Mouse (Mus musculus) liver, postnatal 0 days (tissue): ENCODE measurements around the gene Fam117a. TPM values are rescaled to one million over a fixed set of nuclear protein-coding genes. Genes with fewer than 3 reads are reported as not detected.

Experiments used
- ATAC-seq: fragments of 200-750 bp; cut with Nextera tagmentation; 2 replicates; pipeline ENCODE4 v1.8.0; 2017; ENCODE audit warnings: mild to moderate bottlenecking, moderate library complexity
- DNase-seq: peaks from one replicate; pipeline ENCODE4 v3.0.0-alpha.2; 2016
- H3K27ac ChIP-seq: fragments of 300-500 bp; sonication (generic); 2 replicates; pipeline ENCODE4 v1.5.1; 2014; ENCODE audit warnings: antibody characterized with exemption, moderate library complexity, mild to moderate bottlenecking, low read depth
- H3K27me3 ChIP-seq: fragments of 300-500 bp; sonication (generic); 2 replicates; pipeline ENCODE4 v1.6.1; 2014; ENCODE audit warnings: low read length, control low read depth, mixed read lengths; ENCODE audit not compliant: insufficient read depth
- H3K36me3 ChIP-seq: fragments of 300-500 bp; sonication (generic); replicated peaks from 2 replicates; pipeline ENCODE4 v1.6.1; 2014; ENCODE audit warnings: mild to moderate bottlenecking, control low read depth, low read length, moderate library complexity, mixed read lengths; ENCODE audit not compliant: insufficient read depth
- H3K4me1 ChIP-seq: fragments of 300-500 bp; sonication (generic); 2 replicates; pipeline ENCODE4 v1.6.1; 2014; ENCODE audit warnings: antibody characterized with exemption, mild to moderate bottlenecking, control low read depth; ENCODE audit not compliant: insufficient read depth
- H3K4me2 ChIP-seq: fragments of 300-500 bp; sonication (generic); 2 replicates; pipeline ENCODE4 v1.6.1; 2014; ENCODE audit warnings: low read depth, mild to moderate bottlenecking, low read length, moderate library complexity, mixed read lengths
- H3K4me3 ChIP-seq: fragments of 300-500 bp; sonication (generic); 2 replicates; pipeline ENCODE4 v1.5.1; 2014; ENCODE audit warnings: low read depth, low read length
- H3K9ac ChIP-seq: fragments of 300-500 bp; sonication (generic); replicated peaks from 2 replicates; pipeline ENCODE4 v1.6.1; 2014; ENCODE audit warnings: mild to moderate bottlenecking, moderate library complexity
- H3K9me3 ChIP-seq: fragments of 300-500 bp; sonication (generic); 2 replicates; pipeline ENCODE4 v1.6.1; 2016; ENCODE audit warnings: mild to moderate bottlenecking, control low read depth, low read length, mixed read lengths
- CTCF ChIP-seq: sonication (generic); IDR thresholded peaks from 2 replicates; pipeline ENCODE4 v1.5.1; 2016; ENCODE audit warnings: antibody characterized with exemption, low read depth
- EP300 ChIP-seq: IDR thresholded peaks from 2 replicates; pipeline ENCODE4 v1.6.1; 2016; ENCODE audit warnings: antibody characterized with exemption, low read depth, mild to moderate bottlenecking
- WGBS: fragments of 180-500 bp; shearing (Covaris S2); extraction: QIAGEN DNeasy Blood & Tissue Kit; methylation state at CpG from one replicate; pipeline ENCODE4 v1.1.7; 2014; ENCODE audit not compliant: insufficient replicate concordance; 5-methylcytosine and 5-hydroxymethylcytosine counted together
- polyA plus RNA-seq: library from polyadenylated mRNA; unstranded; fragments of >200 nt; fragmentation: Nextera tagmentation; extraction: Ambion mirVana; gene quantifications from 2 replicates; pipeline ENCODE4 v1.2.1, GENCODE M21; 2015

The Fam117a gene
- polyA plus RNA-seq, 1 experiment from 2014 or later: 60.1 TPM

DNA sequence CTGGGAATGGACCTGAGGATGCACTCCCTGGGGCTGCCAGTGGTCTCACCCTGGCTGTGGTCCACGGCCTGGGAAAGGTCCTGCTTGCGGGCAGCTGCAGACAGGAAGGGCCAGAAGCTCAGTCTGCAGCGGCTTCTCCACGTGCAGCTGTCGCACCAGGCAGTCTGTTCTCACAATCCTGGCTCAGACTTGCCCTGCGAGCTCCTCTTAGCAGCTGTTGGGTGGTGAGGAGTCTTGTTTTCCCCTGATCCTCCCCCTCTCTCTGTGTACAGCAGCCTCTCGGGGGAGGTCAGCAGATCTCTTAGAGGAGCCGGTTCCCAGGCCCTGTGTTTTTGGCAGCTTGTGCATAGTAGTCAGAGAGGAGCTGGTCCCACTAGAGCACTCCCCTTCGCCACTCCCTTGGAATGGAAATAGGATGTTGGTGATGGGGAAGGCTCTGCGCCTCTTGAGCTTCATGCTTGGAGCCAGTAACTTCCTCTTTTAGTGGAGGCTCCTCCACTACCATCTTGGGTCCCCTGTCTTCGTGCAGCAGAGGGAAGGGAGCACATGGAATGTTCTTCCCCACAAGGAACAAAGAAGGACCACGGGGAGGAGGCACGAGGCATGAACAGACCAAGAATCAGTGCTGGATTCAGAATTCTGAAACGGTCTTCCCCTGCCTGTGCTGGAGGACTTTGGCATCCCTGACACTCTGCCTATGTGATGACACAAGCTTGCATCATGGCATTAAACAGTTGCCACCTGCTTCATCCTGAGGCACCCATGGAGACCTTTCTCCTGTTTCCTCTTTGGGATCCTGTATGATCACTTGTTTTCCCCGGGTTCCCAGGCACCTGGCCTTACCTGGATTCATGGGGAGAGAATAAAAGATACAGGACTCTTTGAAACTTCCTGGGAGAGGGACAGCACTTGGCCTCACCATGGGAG lies 33.4 kb downstream of the Fam117a start:
- ATAC-seq (no peak), DNase-seq (no peak)
- TF ChIP-seq EP300 (no peak), CTCF (no peak)
- peaks cover 22% of the 10 kb centered on the region for H3K4me1 ChIP-seq
- H3K9me3 ChIP-seq: no peaks in the 10 kb centered on the region
- H3K36me3 ChIP-seq: peaks cover 92% of the 10 kb centered on the region
- no peaks in the 10 kb centered on the region for H3K27me3 ChIP-seq
- WGBS: 70% methylated on average over 15 of the region's 15 CpGs
- H3K9ac ChIP-seq: no peak overlapping the region
- no peak overlapping the region for H3K4me2 ChIP-seq
- H3K4me3 ChIP-seq: no peak overlapping the region
- H3K27ac ChIP-seq: peak overlapping the region; percentile 34; the same call in 1 of the 2 replicates

GRCm38 (mm10) chr11:95371182-95371581 lies 34.4 kb downstream of the Fam117a start:
- ATAC-seq (no peak), DNase-seq (no peak)
- Histone ChIP-seq H3K4me1 (peaks cover 22% of the 10 kb centered on the region), H3K4me2 (no peak overlapping the region), H3K36me3 (peaks cover 93% of the 10 kb centered on the region), H3K27ac (no peak overlapping the region), H3K9ac (no peak overlapping the region), H3K4me3 (no peak overlapping the region), H3K27me3 (no peaks in the 10 kb centered on the region), H3K9me3 (no peaks in the 10 kb centered on the region)
- TF ChIP-seq CTCF: no peak
- no peak for TF ChIP-seq EP300
- 92% methylated on average over 7 of the region's 7 CpGs for WGBS

DNA sequence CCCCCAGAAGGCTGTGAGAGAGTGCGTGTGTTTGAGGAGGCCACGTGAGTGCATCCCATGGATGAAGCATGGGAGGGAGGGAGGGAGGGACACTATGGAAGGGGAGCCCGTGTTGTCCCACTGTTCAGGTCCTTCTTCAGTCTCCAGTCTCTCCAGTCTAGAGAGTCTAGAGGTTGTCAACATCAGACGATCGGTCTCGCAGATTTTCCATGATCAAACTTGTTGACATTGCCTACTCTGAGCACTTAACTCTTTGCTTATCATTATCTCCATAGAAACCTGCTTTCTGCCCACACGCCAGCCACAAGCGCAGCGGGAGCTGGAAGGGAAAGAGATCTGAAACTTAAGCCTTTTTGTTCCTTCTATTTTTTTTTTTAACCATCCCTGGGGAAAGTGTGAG lies 42.1 kb downstream of the Fam117a start:
- 70% methylated on average over 9 of the region's 9 CpGs for WGBS
- no peak overlapping the region for H3K9ac ChIP-seq

DNA sequence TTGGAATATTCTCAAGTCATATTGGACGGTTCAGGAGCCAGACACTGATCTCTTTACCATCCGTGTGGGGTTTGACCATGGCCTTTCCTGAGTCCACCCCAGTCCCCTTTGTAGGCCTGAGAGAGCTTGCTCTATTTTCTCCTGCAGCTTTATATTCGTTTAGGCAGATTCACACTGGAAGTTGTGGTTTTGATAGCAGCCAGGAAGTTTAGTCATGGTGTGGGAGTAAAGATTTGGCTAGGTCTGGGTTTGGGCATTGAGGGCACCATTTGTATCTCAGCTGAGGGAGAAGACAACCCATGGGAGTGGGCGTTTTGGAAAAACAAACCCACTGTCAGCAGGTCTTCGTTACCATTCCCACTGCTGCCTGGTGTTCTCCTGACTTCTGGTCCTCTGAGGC lies 42.7 kb downstream of the Fam117a start:
- Histone ChIP-seq H3K4me3 (no peak overlapping the region), H3K27me3 (no peaks in the 10 kb centered on the region), H3K9ac (no peak overlapping the region), H3K27ac (no peak overlapping the region; the same call in 1 of the 2 replicates), H3K4me2 (no peak overlapping the region), H3K9me3 (no peaks in the 10 kb centered on the region), H3K4me1 (peaks cover 3% of the 10 kb centered on the region; the same call in 1 of the 2 replicates), H3K36me3 (peaks cover 76% of the 10 kb centered on the region)
- DNase-seq (no peak), ATAC-seq (no peak)
- 63% methylated on average over 5 of the region's 5 CpGs for WGBS
- TF ChIP-seq CTCF (no peak), EP300 (no peak)

More for the DNA sequence above, 42.1 kb downstream of the Fam117a start:
- DNase-seq (no peak), ATAC-seq (no peak)
- H3K4me1 ChIP-seq: peaks cover 3% of the 10 kb centered on the region; the same call in 1 of the 2 replicates
- TF ChIP-seq CTCF (no peak), EP300 (no peak)
- no peaks in the 10 kb centered on the region for H3K27me3 ChIP-seq
- H3K4me2 ChIP-seq: no peak overlapping the region
- peaks cover 81% of the 10 kb centered on the region for H3K36me3 ChIP-seq
- H3K9me3 ChIP-seq: no peaks in the 10 kb centered on the region
- H3K4me3 ChIP-seq: no peak overlapping the region
- H3K27ac ChIP-seq: no peak overlapping the region

- Histone ChIP-seq H3K27ac (no peak overlapping the region), H3K9ac (no peak overlapping the region), H3K27me3 (no peaks in the 10 kb centered on the region), H3K9me3 (no peaks in the 10 kb centered on the region), H3K4me1 (peaks cover 7% of the 10 kb centered on the region), H3K36me3 (peaks cover 64% of the 10 kb centered on the region), H3K4me3 (no peak overlapping the region), H3K4me2 (no peak overlapping the region)
- TF ChIP-seq CTCF: no peak
- no peak for TF ChIP-seq EP300
- 94% methylated on average over 7 of the region's 7 CpGs for WGBS
- no peak for ATAC-seq
- no peak for DNase-seq
Observed at GRCm38 (mm10) chr11:95380711-95381110, 43.9 kb downstream of the Fam117a start.

DNA sequence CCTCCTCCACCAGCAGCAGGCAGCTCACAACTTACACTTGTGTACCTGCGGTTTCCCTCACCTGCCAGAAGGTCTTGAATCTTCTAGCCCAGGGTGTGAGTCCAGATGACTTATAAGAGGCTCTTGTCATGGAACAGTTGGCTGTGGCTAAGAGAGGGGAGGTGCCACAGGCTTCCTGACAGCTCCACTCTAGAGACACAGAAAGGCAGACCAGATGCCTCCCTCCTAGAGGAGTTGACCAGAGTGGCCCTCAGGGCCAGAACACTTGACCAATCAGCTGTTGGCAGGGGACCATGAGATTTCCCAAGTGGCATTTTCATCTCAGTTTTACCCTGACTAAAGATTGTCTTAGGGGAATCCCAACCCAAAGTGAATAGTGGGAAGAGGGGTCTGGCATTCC lies 44.3 kb downstream of the Fam117a start:
- Histone ChIP-seq H3K9me3 (no peaks in the 10 kb centered on the region), H3K4me1 (peaks cover 10% of the 10 kb centered on the region), H3K27me3 (no peaks in the 10 kb centered on the region), H3K4me2 (no peak overlapping the region), H3K4me3 (no peak overlapping the region), H3K27ac (no peak overlapping the region), H3K9ac (no peak overlapping the region), H3K36me3 (peaks cover 60% of the 10 kb centered on the region)
- WGBS: 97% methylated on average over 1 of the region's 1 CpGs
- ATAC-seq (no peak), DNase-seq (no peak)
- TF ChIP-seq CTCF: no peak
- no peak for TF ChIP-seq EP300
